Mouse (Mus musculus) liver, adult 2 months (tissue): ENCODE measurements around the gene Sntg2. TPM values are rescaled to one million over a fixed set of nuclear protein-coding genes. Genes with fewer than 3 reads are reported as not detected.

Experiments
- DNase-seq: peaks from one replicate; pipeline ENCODE4 v3.0.0-alpha.2; 2011; ENCODE audit warnings: low read depth, low spot score; ENCODE audit errors: extremely low read depth
- H3K27ac ChIP-seq: fragments of 200-500 bp; replicated peaks from 2 replicates; pipeline ENCODE4 v1.5.1; 2012; ENCODE audit warnings: low read depth, mild to moderate bottlenecking, control low read depth, inconsistent platforms, low read length; ENCODE audit not compliant: insufficient read depth
- H3K27me3 ChIP-seq: fragments of 200-500 bp; 2 replicates; pipeline ENCODE4 v1.6.1; 2012; ENCODE audit warnings: mild to moderate bottlenecking, moderate library complexity, low read length, inconsistent platforms; ENCODE audit not compliant: control insufficient read depth, insufficient read depth
- H3K36me3 ChIP-seq: fragments of 200-500 bp; 2 replicates; pipeline ENCODE4 v1.6.1; 2012; ENCODE audit warnings: low read length, inconsistent platforms; ENCODE audit not compliant: control insufficient read depth, insufficient read depth
- H3K4me1 ChIP-seq: fragments of 200-500 bp; 2 replicates; pipeline ENCODE4 v1.6.1; 2011; ENCODE audit warnings: low read length; ENCODE audit not compliant: control insufficient read depth, insufficient read depth
- H3K4me3 ChIP-seq: fragments of 200-500 bp; 2 replicates; pipeline ENCODE4 v1.5.1; 2011; ENCODE audit warnings: low read depth, mild to moderate bottlenecking, control low read depth, low read length, moderate library complexity; ENCODE audit not compliant: insufficient read depth
- H3K79me2 ChIP-seq: fragments of 200-500 bp; 2 replicates; pipeline ENCODE4 v1.6.1; 2012; ENCODE audit warnings: inconsistent platforms, mild to moderate bottlenecking, low read length, moderate library complexity; ENCODE audit not compliant: control insufficient read depth, insufficient read depth
- H3K9ac ChIP-seq: fragments of 200-500 bp; 2 replicates; pipeline ENCODE4 v1.6.1; 2012; ENCODE audit warnings: low read depth, mild to moderate bottlenecking, control low read depth, inconsistent platforms, low read length
- CTCF ChIP-seq: fragments of 200-500 bp; IDR thresholded peaks from 2 replicates; pipeline ENCODE4 v1.5.1; 2011; ENCODE audit warnings: low read depth, low read length, control low read depth
- POLR2A ChIP-seq: fragments of 200-500 bp; IDR thresholded peaks from 2 replicates; pipeline ENCODE4 v1.6.1; 2011; ENCODE audit warnings: low read length, control low read depth; ENCODE audit not compliant: insufficient read depth; ENCODE audit errors: extremely low read depth
- WGBS: fragments of 180-500 bp; shearing (Covaris S2); methylation state at CpG from one replicate; pipeline ENCODE4 v1.1.7; 2018; 5-methylcytosine and 5-hydroxymethylcytosine counted together
- polyA plus RNA-seq: library from polyadenylated mRNA; depleted of rRNA; stranded (reverse); fragments of >200 nt; gene quantifications from 2 replicates; pipeline ENCODE4 v1.2.3, GENCODE M21; 2012
- total RNA-seq: library from RNA; depleted of rRNA; stranded (reverse); fragments of >200 nt; gene quantifications from 2 replicates; pipeline ENCODE4 v1.2.3, GENCODE M21; 2014

Sntg2 gene
- total and polyA plus RNA-seq, 2 experiments = 4.6 to 15.7 TPM

- no peaks in the 10 kb centered on the region for H3K4me1 ChIP-seq
- no peaks in the 10 kb centered on the region for H3K27me3 ChIP-seq
- WGBS = 66% methylated on average over 3 of the region's 3 CpGs
- H3K4me3 ChIP-seq = no peak overlapping the region
- no peak overlapping the region for H3K27ac ChIP-seq
- no peaks in the 10 kb centered on the region for H3K36me3 ChIP-seq
- no peak for DNase-seq
- no peaks in the 10 kb centered on the region for H3K79me2 ChIP-seq
- no peak overlapping the region for H3K9ac ChIP-seq
- TF ChIP-seq POLR2A = no peak
- TF ChIP-seq CTCF = no peak
These were observed 204.7 kb downstream of the Sntg2 start for GRCm38 (mm10) chr12:30168491-30168890.

- Histone ChIP-seq H3K36me3 (no peaks in the 10 kb centered on the region), H3K4me1 (peaks cover 3% of the 10 kb centered on the region; the same call in 1 of the 2 replicates), H3K27me3 (no peaks in the 10 kb centered on the region), H3K27ac (no peak overlapping the region), H3K79me2 (no peaks in the 10 kb centered on the region), H3K9ac (no peak overlapping the region), H3K4me3 (no peak overlapping the region)
- TF ChIP-seq POLR2A = no peak
- TF ChIP-seq CTCF = no peak
- 84% methylated on average over 5 of the region's 5 CpGs for WGBS
- DNase-seq = no peak
These were observed 208.6 kb downstream of the Sntg2 start for GRCm38 (mm10) chr12:30164538-30164937.

- no peak for TF ChIP-seq POLR2A
- TF ChIP-seq CTCF = no peak
- DNase-seq = no peak
- no peaks in the 10 kb centered on the region for H3K79me2 ChIP-seq
- no peak overlapping the region for H3K27ac ChIP-seq
- H3K27me3 ChIP-seq = no peaks in the 10 kb centered on the region
- H3K9ac ChIP-seq = no peak overlapping the region
- H3K4me1 ChIP-seq = peaks cover 3% of the 10 kb centered on the region; the same call in 1 of the 2 replicates
- H3K36me3 ChIP-seq = no peaks in the 10 kb centered on the region
- H3K4me3 ChIP-seq = no peak overlapping the region
- 93% methylated on average over 6 of the region's 6 CpGs for whole genome bisulfite sequencing
These were observed 209.2 kb downstream of the Sntg2 start for GRCm38 (mm10) chr12:30164005-30164404.

GRCm38 (mm10) chr12:30161731-30162406 lies 211.3 kb downstream of the Sntg2 start:
- H3K79me2 ChIP-seq = no peaks in the 10 kb centered on the region
- 59% methylated on average over 5 of the region's 5 CpGs for WGBS
- H3K27me3 ChIP-seq = no peaks in the 10 kb centered on the region
- peaks cover 3% of the 10 kb centered on the region; the same call in 1 of the 2 replicates for H3K4me1 ChIP-seq
- no peaks in the 10 kb centered on the region for H3K36me3 ChIP-seq
- TF ChIP-seq POLR2A (no peak), CTCF (no peak)
- H3K9ac ChIP-seq = no peak overlapping the region
- H3K4me3 ChIP-seq = no peak overlapping the region
- DNase-seq = no peak
- H3K27ac ChIP-seq = no peak overlapping the region

- no peak overlapping the region for H3K27ac ChIP-seq
- H3K4me3 ChIP-seq = no peak overlapping the region
- 78% methylated on average over 3 of the region's 3 CpGs for WGBS
- H3K9ac ChIP-seq = no peak overlapping the region
- no peak for DNase-seq
- no peaks in the 10 kb centered on the region for H3K27me3 ChIP-seq
- H3K4me1 ChIP-seq = peaks cover 3% of the 10 kb centered on the region; the same call in 1 of the 2 replicates
- H3K36me3 ChIP-seq = no peaks in the 10 kb centered on the region
- TF ChIP-seq CTCF (no peak), POLR2A (no peak)
- H3K79me2 ChIP-seq = no peaks in the 10 kb centered on the region
These were observed 212.7 kb downstream of the Sntg2 start for GRCm38 (mm10) chr12:30160475-30160874.

GRCm38 (mm10) chr12:30159788-30160187 lies 213.4 kb downstream of the Sntg2 start:
- Histone ChIP-seq H3K9ac (no peak overlapping the region), H3K4me1 (peaks cover 3% of the 10 kb centered on the region; the same call in 1 of the 2 replicates), H3K4me3 (no peak overlapping the region), H3K79me2 (no peaks in the 10 kb centered on the region), H3K27ac (no peak overlapping the region), H3K27me3 (no peaks in the 10 kb centered on the region), H3K36me3 (no peaks in the 10 kb centered on the region)
- TF ChIP-seq CTCF (no peak), POLR2A (no peak)
- WGBS = 84% methylated on average over 8 of the region's 8 CpGs
- no peak for DNase-seq
